Mouse (Mus musculus): ENCODE measurements around the gene Btbd16. TPM values are rescaled to one million over a fixed set of nuclear protein-coding genes. Genes with fewer than 3 reads are reported as not detected.
A peak's percentile ranks its signal among the peaks of the same experiment; 100 is the strongest.

The Btbd16 gene
- total RNA-seq, 2 experiments from 2014 or later, result 0.24 to 0.41 TPM

- intact Hi-C loops (cut with DNase I), result no loop called here
- no peak for DNase-seq (ENCODE audit: extremely low spot score in 1 of 2, low spot score in 2 of 2)
These were observed 65.7 kb downstream of the Btbd16 start for GRCm38 (mm10) chr7:130839380-130840100.

GRCm38 (mm10) chr7:130847164-130847718 lies 73.4 kb downstream of the Btbd16 start:
- DNase-seq (ENCODE audit: extremely low spot score in 1 of 2, low spot score in 2 of 2), result no peak
- intact Hi-C loops (cut with DNase I), result no loop called here

- intact Hi-C loops (cut with DNase I), result no loop called here
These were observed 80.9 kb downstream of the Btbd16 start for GRCm38 (mm10) chr7:130854684-130855292.

GRCm38 (mm10) chr7:130855681-130856080 lies 81.8 kb downstream of the Btbd16 start:
- intact Hi-C loops (cut with DNase I), result no loop called here
- DNase-seq (ENCODE audit: extremely low spot score in 1 of 2, low spot score in 2 of 2), result no peak

More at GRCm38 (mm10) chr7:130854684-130855292, 80.9 kb downstream of the Btbd16 start:
- DNase-seq (ENCODE audit: extremely low spot score in 1 of 2, low spot score in 2 of 2), result no peak

GRCm38 (mm10) chr7:130857973-130858372 lies 84.1 kb downstream of the Btbd16 start:
- intact Hi-C loops (cut with DNase I), result no loop called here

GRCm38 (mm10) chr7:130859926-130860325 lies 86.1 kb downstream of the Btbd16 start:
- DNase-seq (ENCODE audit: extremely low spot score in 1 of 2, low spot score in 2 of 2), result no peak
- intact Hi-C loops (cut with DNase I), result no loop called here

More at GRCm38 (mm10) chr7:130857973-130858372, 84.1 kb downstream of the Btbd16 start:
- no peak for DNase-seq (ENCODE audit: extremely low spot score in 1 of 2, low spot score in 2 of 2)

GRCm38 (mm10) chr7:130860721-130861142 lies 86.9 kb downstream of the Btbd16 start:
- peak in 1 of 2 experiments; percentile 38 for DNase-seq (ENCODE audit: extremely low spot score in 1 of 2, low spot score in 2 of 2)
- intact Hi-C loops (cut with DNase I), result no loop called here

- DNase-seq (ENCODE audit: extremely low spot score in 1 of 2, low spot score in 2 of 2), result peak in 1 of 2 experiments; percentile 38
- intact Hi-C loops (cut with DNase I), result no loop called here
These were observed 88.6 kb downstream of the Btbd16 start for GRCm38 (mm10) chr7:130862501-130862900.

GRCm38 (mm10) chr7:130864711-130865110 lies 90.8 kb downstream of the Btbd16 start:
- DNase-seq (ENCODE audit: extremely low spot score in 1 of 2, low spot score in 2 of 2), result no peak
- intact Hi-C loops (cut with DNase I), result no loop called here

GRCm38 (mm10) chr7:130865613-130866591 lies 92.0 kb downstream of the Btbd16 start, which contains the start of gene Plekha1:
Gene Plekha1 (plus strand): TSS chr7:130865756.
- peak; percentile 98 for DNase-seq (ENCODE audit: extremely low spot score in 1 of 2, low spot score in 2 of 2)
- intact Hi-C loops (cut with DNase I), result no loop called here

- DNase-seq (ENCODE audit: extremely low spot score in 1 of 2, low spot score in 2 of 2), result no peak
- intact Hi-C loops (cut with DNase I), result no loop called here
These were observed 92.8 kb downstream of the Btbd16 start for GRCm38 (mm10) chr7:130866640-130867039.

- DNase-seq (ENCODE audit: extremely low spot score in 1 of 2, low spot score in 2 of 2), result no peak
- intact Hi-C loops (cut with DNase I), result no loop called here
These were observed 93.4 kb downstream of the Btbd16 start for GRCm38 (mm10) chr7:130867256-130867655.

Other genes starting within 250 kb of the Btbd16 start
- gene Nsmce4a, start 201.0 kb upstream of the Btbd16 start, total RNA-seq (2021), result 10 to 100 TPM; 29.1 to 30.4 TPM
- 10 to 100 TPM; 79.4 to 81.9 TPM for gene Tacc2, start 196.6 kb upstream of the Btbd16 start, total RNA-seq (2021)
- 10 to 100 TPM; 92.4 to 92.7 TPM for gene Plekha1, start 91.7 kb downstream of the Btbd16 start, total RNA-seq (2021)
- 100 to 1,000 TPM; 139 to 187 TPM for gene Htra1, start 162.0 kb downstream of the Btbd16 start, total RNA-seq (2021)

Data from left cerebral cortex, postnatal 10 days (tissue).